In the genomic region with DNA sequence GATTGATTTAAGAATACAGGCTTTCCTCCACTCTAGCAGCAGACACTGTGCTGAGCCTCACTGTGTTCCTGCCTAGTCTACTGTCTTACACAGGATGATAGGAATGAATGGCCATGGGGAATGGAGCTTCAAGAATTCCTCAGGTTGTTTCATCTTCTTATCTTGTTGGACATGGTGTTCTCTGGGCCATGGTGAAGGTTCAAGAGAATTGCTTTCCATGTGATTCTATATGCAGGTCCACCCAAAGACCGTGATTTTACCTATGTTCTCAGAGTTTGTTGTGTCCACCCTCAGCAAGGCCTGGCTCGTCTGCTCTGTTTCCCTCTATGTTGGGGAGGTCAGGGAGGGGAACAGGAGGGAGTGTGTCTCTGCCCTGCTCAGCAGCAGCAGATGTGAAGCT, we compare ENCODE assay signal across 35 mouse cellular contexts. TPM values are rescaled to one million over a fixed set of nuclear protein-coding genes. Genes with fewer than 3 reads are reported as not detected.
"Had no signal": no experiment of that assay in that cellular context is flagged by ENCODE, and none has a peak within 500 bp of the region (broad histone marks: within the 10 kb centered on the region; RNA-seq: fewer than 3 reads in every experiment).

No protein-coding gene starts in this region.

- ATAC-seq: hindbrain, embryonic 16.5 days; hindbrain, postnatal 0 days; inflammation-experienced regulatory T-cells, adult 6 months; intestine, embryonic 15.5 days; intestine, embryonic 16.5 days; intestine, postnatal 0 days had no signal

- H3K27ac ChIP-seq: heart, embryonic 10.5 days; heart, embryonic 13.5 days; heart, embryonic 15.5 days; hindbrain, embryonic 10.5 days; hindbrain, embryonic 12.5 days; hindbrain, embryonic 13.5 days; hindbrain, embryonic 14.5 days; hindbrain, embryonic 15.5 days; hindbrain, postnatal 0 days; intestine, embryonic 15.5 days; kidney, embryonic 15.5 days; kidney, postnatal 0 days; layer of hippocampus, adult 2 months had no signal

- H3K4me2 ChIP-seq: heart, embryonic 11.5 days; heart, embryonic 12.5 days; heart, embryonic 13.5 days; heart, embryonic 15.5 days; hindbrain, embryonic 12.5 days; hindbrain, embryonic 13.5 days; hindbrain, embryonic 14.5 days; hindbrain, embryonic 15.5 days; intestine, embryonic 15.5 days; kidney, embryonic 15.5 days had no signal

- H3K4me1 ChIP-seq: heart, embryonic 10.5 days; heart, embryonic 12.5 days; heart, embryonic 13.5 days; heart, embryonic 15.5 days; hindbrain, embryonic 12.5 days; hindbrain, embryonic 13.5 days; hindbrain, embryonic 15.5 days; intestine, embryonic 15.5 days; kidney, embryonic 15.5 days had no signal

- H3K36me3 ChIP-seq: heart, embryonic 10.5 days; heart, embryonic 12.5 days; heart, embryonic 13.5 days; heart, embryonic 15.5 days; hindbrain, embryonic 15.5 days; intestine, embryonic 15.5 days; kidney, embryonic 15.5 days had no signal

- DNase-seq: heart, postnatal 14 days; heart, postnatal 36 days; heart, postnatal 4 days; kidney, adult 11 months; kidney, adult 18-20 months; kidney, adult 2 months; kidney, adult 8-10 months; kidney, adult 9 months; kidney, postnatal 10 days; kidney, postnatal 14 days; kidney, postnatal 25 days; kidney, postnatal 36 days; kidney, postnatal 4 days; layer of hippocampus, adult 9-11 months; layer of hippocampus, postnatal 36 days had no signal

- H3K27me3 ChIP-seq: heart, embryonic 12.5 days; heart, embryonic 13.5 days; heart, embryonic 15.5 days; hindbrain, embryonic 12.5 days; hindbrain, embryonic 13.5 days; hindbrain, embryonic 15.5 days; intestine, embryonic 15.5 days; kidney, embryonic 15.5 days had no signal

- H3K9me3 ChIP-seq: heart, embryonic 10.5 days; heart, embryonic 12.5 days; heart, embryonic 15.5 days; hindbrain, embryonic 15.5 days; intestine, embryonic 15.5 days; kidney, embryonic 15.5 days had no signal

- H3K9ac ChIP-seq: heart, embryonic 12.5 days; heart, embryonic 13.5 days; heart, embryonic 15.5 days; hindbrain, embryonic 12.5 days; hindbrain, embryonic 13.5 days; hindbrain, embryonic 14.5 days; hindbrain, embryonic 15.5 days; intestine, embryonic 15.5 days; kidney, embryonic 15.5 days had no signal

- H3K4me3 ChIP-seq: heart, embryonic 10.5 days; heart, embryonic 12.5 days; heart, embryonic 13.5 days; heart, embryonic 15.5 days; hindbrain, embryonic 10.5 days; hindbrain, embryonic 12.5 days; hindbrain, embryonic 13.5 days; hindbrain, embryonic 15.5 days; intestine, embryonic 15.5 days; kidney, embryonic 15.5 days; layer of hippocampus, adult 2 months had no signal

RNA-seq across cellular contexts. Expression of gene Adgrv1, which starts 26.0 kb away (rescaled TPM):
- total RNA-seq: hematopoietic stem cell, adult 5-6 weeks had no signal
